Mouse (Mus musculus): ENCODE data around the gene Olfr325. TPM values are rescaled to one million over a fixed set of nuclear protein-coding genes. Genes with fewer than 3 reads are reported as not detected.

Gene Olfr325
- total RNA-seq (2023; ENCODE audit: inconsistent age), result not detected in 4 replicates

GRCm38 (mm10) chr11:58577430-58577829 is at the start of gene Olfr325:
Gene Olfr325 (plus strand): TSS chr11:58577730.

GRCm38 (mm10) chr11:58534736-58535135 is 42.8 kb upstream of the Olfr325 start, which contains the start of gene Olfr330:
Gene Olfr330 (minus strand): TSS chr11:58534836.

GRCm38 (mm10) chr11:58546322-58546721 is 31.2 kb upstream of the Olfr325 start, which contains the start of gene Olfr329-ps:
Gene Olfr329-ps (minus strand): TSS chr11:58546422.

GRCm38 (mm10) chr11:58555536-58555935 is 22.0 kb upstream of the Olfr325 start, which contains the start of gene Olfr328:
Gene Olfr328 (minus strand): TSS chr11:58555636.

GRCm38 (mm10) chr11:58570405-58570804 is 7.1 kb upstream of the Olfr325 start, which contains the start of gene Olfr224:
Gene Olfr224 (minus strand): TSS chr11:58570553.

GRCm38 (mm10) chr11:58594814-58595213 is 17.3 kb downstream of the Olfr325 start, which contains the start of gene Olfr324:
Gene Olfr324 (plus strand): TSS chr11:58595114.

GRCm38 (mm10) chr11:58615975-58616374 is 38.4 kb downstream of the Olfr325 start, which contains the start of gene 2210407C18Rik:
Gene 2210407C18Rik (minus strand): TSS chr11:58616075.

GRCm38 (mm10) chr11:58630401-58630800 is 52.9 kb downstream of the Olfr325 start, which contains the start of gene Olfr323:
Gene Olfr323 (minus strand): TSS chr11:58630501.

Other genes starting within 250 kb of the Olfr325 start
- 26.9 to 29.1 TPM (median 27.9 TPM) in 4 replicates for gene Zfp672, start 247.4 kb upstream of the Olfr325 start, total RNA-seq (2023; ENCODE audit: inconsistent age)
- gene Sh3bp5l, start 247.0 kb upstream of the Olfr325 start, total RNA-seq (2023; ENCODE audit: inconsistent age), result 20.2 to 31.2 TPM (median 22.2 TPM) in 4 replicates
- not detected in 4 replicates for gene Lypd8, start 198.7 kb upstream of the Olfr325 start, total RNA-seq (2023; ENCODE audit: inconsistent age)
- gene 1810065E05Rik, start 156.6 kb upstream of the Olfr325 start, total RNA-seq (2023; ENCODE audit: inconsistent age), result not detected in 4 replicates
- not detected in 4 replicates for gene Gm12253, start 145.2 kb upstream of the Olfr325 start, total RNA-seq (2023; ENCODE audit: inconsistent age)
- gene Lypd9, start 124.8 kb upstream of the Olfr325 start, total RNA-seq (2023; ENCODE audit: inconsistent age), result not detected in 4 replicates
- not detected in 4 replicates for gene Olfr30, start 115.5 kb upstream of the Olfr325 start, total RNA-seq (2023; ENCODE audit: inconsistent age)
- gene Olfr332, start 85.2 kb upstream of the Olfr325 start, total RNA-seq (2023; ENCODE audit: inconsistent age), result not detected in 4 replicates
- gene Olfr331, start 75.2 kb upstream of the Olfr325 start, total RNA-seq (2023; ENCODE audit: inconsistent age), result not detected in 4 replicates
- not detected in 4 replicates for gene Olfr330, start 42.9 kb upstream of the Olfr325 start, total RNA-seq (2023; ENCODE audit: inconsistent age)
- gene Olfr329-ps, start 31.3 kb upstream of the Olfr325 start, total RNA-seq (2023; ENCODE audit: inconsistent age), result not detected in 4 replicates
- 0.19 TPM in 1 of 4 replicates, not detected in the others for gene Olfr328, start 22.1 kb upstream of the Olfr325 start, total RNA-seq (2023; ENCODE audit: inconsistent age)
- not detected in 4 replicates for gene Olfr224, start 7.2 kb upstream of the Olfr325 start, total RNA-seq (2023; ENCODE audit: inconsistent age)
- gene Olfr324, start 17.4 kb downstream of the Olfr325 start, total RNA-seq (2023; ENCODE audit: inconsistent age), result not detected in 4 replicates
- gene 2210407C18Rik, start 38.3 kb downstream of the Olfr325 start, total RNA-seq (2023; ENCODE audit: inconsistent age), result not detected in 4 replicates
- not detected in 4 replicates for gene Olfr323, start 52.8 kb downstream of the Olfr325 start, total RNA-seq (2023; ENCODE audit: inconsistent age)
- gene Trim58, start 62.7 kb downstream of the Olfr325 start, total RNA-seq (2023; ENCODE audit: inconsistent age), result not detected in 4 replicates
- not detected in 4 replicates for gene Olfr322, start 81.1 kb downstream of the Olfr325 start, total RNA-seq (2023; ENCODE audit: inconsistent age)
- gene Olfr320, start 103.4 kb downstream of the Olfr325 start, total RNA-seq (2023; ENCODE audit: inconsistent age), result not detected in 4 replicates
- gene Olfr319, start 121.4 kb downstream of the Olfr325 start, total RNA-seq (2023; ENCODE audit: inconsistent age), result not detected in 4 replicates
- 0.58 to 0.96 TPM (median 0.68 TPM) in 4 replicates for gene Olfr318, start 146.3 kb downstream of the Olfr325 start, total RNA-seq (2023; ENCODE audit: inconsistent age)
- gene Olfr317, start 161.5 kb downstream of the Olfr325 start, total RNA-seq (2023; ENCODE audit: inconsistent age), result not detected in 4 replicates
- not detected in 4 replicates for gene Olfr316, start 175.0 kb downstream of the Olfr325 start, total RNA-seq (2023; ENCODE audit: inconsistent age)
- not detected in 4 replicates for gene Olfr315, start 195.5 kb downstream of the Olfr325 start, total RNA-seq (2023; ENCODE audit: inconsistent age)
- gene Olfr314, start 205.2 kb downstream of the Olfr325 start, total RNA-seq (2023; ENCODE audit: inconsistent age), result not detected in 4 replicates
- gene Fam183b, start 224.2 kb downstream of the Olfr325 start, total RNA-seq (2023; ENCODE audit: inconsistent age), result not detected in 4 replicates
- not detected in 4 replicates for gene Olfr313, start 237.3 kb downstream of the Olfr325 start, total RNA-seq (2023; ENCODE audit: inconsistent age)

All from B cell, adult (primary cell).